Mouse (Mus musculus) MEL (cell line): ENCODE measurements at regions not wholly inside any gene's neighbourhood (a gene's known extent, or its start where the extent isn't known, plus 50 kb on each side); places are given as distances from the start of the nearest gene placed in this dataset.

Source experiments
- CTCF ChIP-seq, 3 experiments: IDR thresholded peaks in 2 of 3; conservative IDR thresholded peaks in 1 of 3; 2 replicates each; pipeline ENCODE4 v1.5.1; 2011 to 2012; ENCODE audit warnings: low read length in 3 of 3, low read depth in 2 of 3, mild to moderate bottlenecking in 2 of 3, improper control_type of control experiment in 1 of 3, inconsistent platforms in 1 of 3, mixed read lengths in 1 of 3, moderate library complexity in 1 of 3; ENCODE audit not compliant: control insufficient read depth in 1 of 3, insufficient read depth in 1 of 3, poor library complexity in 1 of 3, severe bottlenecking in 1 of 3
- EP300 ChIP-seq, 2 experiments: IDR thresholded peaks; 2 replicates each; pipeline ENCODE4 v1.6.1; 2011; ENCODE audit warnings: improper control_type of control experiment in 2 of 2, low read length in 2 of 2, low read depth in 1 of 2, mild to moderate bottlenecking in 1 of 2
- USF1 ChIP-seq: IDR thresholded peaks from 2 replicates; pipeline ENCODE4 v1.6.1; 2014; ENCODE audit warnings: low read depth, mild to moderate bottlenecking, inconsistent platforms, low read length, improper control_type of control experiment, moderate library complexity

DNA sequence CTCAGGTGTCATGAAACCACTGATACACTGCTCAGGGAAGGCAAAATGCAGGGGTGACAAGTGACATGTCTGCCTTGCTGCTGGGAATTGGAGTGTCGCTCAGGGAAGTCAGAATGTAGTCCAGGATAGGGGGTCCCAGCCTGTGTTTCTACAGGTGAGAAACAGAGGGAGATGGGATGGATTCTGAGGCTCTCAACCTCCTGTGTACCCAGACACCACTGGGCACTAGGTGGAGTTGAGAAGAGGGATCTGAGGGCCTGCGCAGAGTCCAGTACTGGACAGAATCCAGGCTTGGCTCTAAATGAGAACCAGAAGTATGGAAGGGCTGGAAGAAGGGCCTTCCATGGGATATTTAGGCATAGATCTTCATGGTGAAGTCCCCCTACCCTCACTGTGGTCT, 92.3 kb downstream of the Anxa1 start:
- no peak for TF ChIP-seq CTCF (IDR thresholded peaks at IDR 0.05 in 2 of 3, conservative IDR thresholded peaks at IDR 0.05 in 1 of 3; ENCODE audit: control insufficient read depth in 1 of 3, insufficient read depth in 1 of 3, low read depth in 2 of 3, low read length in 3 of 3, poor library complexity in 1 of 3, severe bottlenecking in 1 of 3)
- TF ChIP-seq USF1 = no peak
- TF ChIP-seq EP300 (IDR thresholded peaks at IDR 0.05; ENCODE audit: low read depth in 1 of 2, low read length in 2 of 2) = no peak
